Mouse (Mus musculus): ENCODE measurements at regions not wholly inside any gene's neighbourhood (a gene's known extent, or its start where the extent isn't known, plus 50 kb on each side); places are given as distances from the start of the nearest gene placed in this dataset.

- Histone ChIP-seq H3K27ac (no peak overlapping the region), H3K27me3 (ENCODE audit: low read depth, poor library complexity, severe bottlenecking) (no peaks in the 10 kb centered on the region), H3K4me3 (no peak overlapping the region), H3K9me3 (replicated peaks) (no peaks in the 10 kb centered on the region), H3K4me1 (peaks cover 20% of the 10 kb centered on the region), H3K36me3 (no peaks in the 10 kb centered on the region)
- DNase-seq (ENCODE audit: low spot score), result no peak
- WGBS, result 44% methylated on average over 11 of the region's 11 CpGs
Measured at GRCm38 (mm10) chr13:44564705-44565104, 164.6 kb upstream of the Jarid2 start.

- Histone ChIP-seq H3K4me3 (no peak overlapping the region), H3K27me3 (ENCODE audit: low read depth, poor library complexity, severe bottlenecking) (no peaks in the 10 kb centered on the region), H3K36me3 (no peaks in the 10 kb centered on the region), H3K9me3 (replicated peaks) (no peaks in the 10 kb centered on the region), H3K27ac (no peak overlapping the region), H3K4me1 (peaks cover 17% of the 10 kb centered on the region)
- 80% methylated on average over 2 of the region's 2 CpGs for WGBS
- no peak for DNase-seq (ENCODE audit: low spot score)
Measured at GRCm38 (mm10) chr13:44567696-44568095, 161.6 kb upstream of the Jarid2 start.

- DNase-seq (ENCODE audit: low spot score), result no peak
- Histone ChIP-seq H3K27me3 (ENCODE audit: low read depth, poor library complexity, severe bottlenecking) (no peaks in the 10 kb centered on the region), H3K27ac (no peak overlapping the region), H3K36me3 (no peaks in the 10 kb centered on the region), H3K9me3 (replicated peaks) (no peaks in the 10 kb centered on the region), H3K4me1 (peaks cover 25% of the 10 kb centered on the region), H3K4me3 (no peak overlapping the region)
- whole genome bisulfite sequencing, result 74% methylated on average over 3 of the region's 3 CpGs
Measured at GRCm38 (mm10) chr13:44569241-44569778, 160.0 kb upstream of the Jarid2 start.

- no peaks in the 10 kb centered on the region for H3K36me3 ChIP-seq
- DNase-seq (ENCODE audit: low spot score), result no peak
Measured at GRCm38 (mm10) chr13:44573463-44573862, 155.8 kb upstream of the Jarid2 start.

GRCm38 (mm10) chr13:44579215-44579614, 150.1 kb upstream of the Jarid2 start:
- no peaks in the 10 kb centered on the region for H3K36me3 ChIP-seq
- H3K4me1 ChIP-seq, result peaks cover 43% of the 10 kb centered on the region
- no peaks in the 10 kb centered on the region for H3K9me3 ChIP-seq (replicated peaks)
- 84% methylated on average over 5 of the region's 5 CpGs for WGBS
- H3K4me3 ChIP-seq, result no peak overlapping the region
- H3K27ac ChIP-seq, result no peak overlapping the region
- no peak for DNase-seq (ENCODE audit: low spot score)
- H3K27me3 ChIP-seq (ENCODE audit: low read depth, poor library complexity, severe bottlenecking), result 0 out of 2 replicates have a peak, but pooled peaks cover 1% of the 10 kb centered on the region

More at GRCm38 (mm10) chr13:44573463-44573862, 155.8 kb upstream of the Jarid2 start:
- no peaks in the 10 kb centered on the region for H3K27me3 ChIP-seq (ENCODE audit: low read depth, poor library complexity, severe bottlenecking)
- 7% methylated on average over 7 of the region's 7 CpGs for WGBS
- peaks cover 8% of the 10 kb centered on the region for H3K4me1 ChIP-seq
- peak overlapping the region; percentile 56 for H3K27ac ChIP-seq
- no peak overlapping the region for H3K4me3 ChIP-seq
- H3K9me3 ChIP-seq (replicated peaks), result no peaks in the 10 kb centered on the region

- DNase-seq (ENCODE audit: low spot score), result no peak
- Histone ChIP-seq H3K27ac (peak overlapping the region; percentile 39; the same call in 1 of the 2 replicates), H3K36me3 (no peaks in the 10 kb centered on the region), H3K4me1 (peaks cover 50% of the 10 kb centered on the region), H3K9me3 (replicated peaks) (no peaks in the 10 kb centered on the region), H3K4me3 (no peak overlapping the region), H3K27me3 (ENCODE audit: low read depth, poor library complexity, severe bottlenecking) (peaks cover 7% of the 10 kb centered on the region; the same call in 1 of the 2 replicates)
- WGBS, result 59% methylated on average over 15 of the region's 15 CpGs
Measured at GRCm38 (mm10) chr13:44580156-44580736, 149.0 kb upstream of the Jarid2 start.

- 55% methylated on average over 9 of the region's 9 CpGs for WGBS
- DNase-seq (ENCODE audit: low spot score), result no peak
- H3K27me3 ChIP-seq (ENCODE audit: low read depth, poor library complexity, severe bottlenecking), result peaks cover 7% of the 10 kb centered on the region; the same call in 1 of the 2 replicates
- H3K36me3 ChIP-seq, result no peaks in the 10 kb centered on the region
- peak overlapping the region; percentile 39; the same call in 1 of the 2 replicates for H3K27ac ChIP-seq
- H3K9me3 ChIP-seq (replicated peaks), result no peaks in the 10 kb centered on the region
- H3K4me1 ChIP-seq, result peaks cover 50% of the 10 kb centered on the region
- H3K4me3 ChIP-seq, result no peak overlapping the region
Measured at GRCm38 (mm10) chr13:44580767-44581166, 148.5 kb upstream of the Jarid2 start.

GRCm38 (mm10) chr13:44581947-44582766, 147.1 kb upstream of the Jarid2 start:
- H3K4me3 ChIP-seq, result peak overlapping the region; percentile 38
- peaks cover 50% of the 10 kb centered on the region for H3K4me1 ChIP-seq
- no peaks in the 10 kb centered on the region for H3K9me3 ChIP-seq (replicated peaks)
- 16% methylated on average over 23 of the region's 23 CpGs for WGBS
- H3K36me3 ChIP-seq, result no peaks in the 10 kb centered on the region
- peak overlapping the region; percentile 68 for H3K27ac ChIP-seq
- peaks cover 7% of the 10 kb centered on the region; the same call in 1 of the 2 replicates for H3K27me3 ChIP-seq (ENCODE audit: low read depth, poor library complexity, severe bottlenecking)
- peak; percentile 50 for DNase-seq (ENCODE audit: low spot score)

- WGBS, result 6% methylated on average over 2 of the region's 2 CpGs
- peak; percentile 43 for DNase-seq (ENCODE audit: low spot score)
- Histone ChIP-seq H3K27me3 (ENCODE audit: low read depth, poor library complexity, severe bottlenecking) (peaks cover 7% of the 10 kb centered on the region; the same call in 1 of the 2 replicates), H3K4me3 (peak overlapping the region; percentile 38), H3K27ac (peak overlapping the region; percentile 68), H3K36me3 (no peaks in the 10 kb centered on the region), H3K9me3 (replicated peaks) (no peaks in the 10 kb centered on the region), H3K4me1 (peaks cover 50% of the 10 kb centered on the region)
Measured at GRCm38 (mm10) chr13:44582767-44583085, 146.5 kb upstream of the Jarid2 start.

GRCm38 (mm10) chr13:44583614-44584013, 145.7 kb upstream of the Jarid2 start:
- WGBS, result 70% methylated on average over 5 of the region's 5 CpGs
- Histone ChIP-seq H3K4me3 (no peak overlapping the region), H3K4me1 (peaks cover 50% of the 10 kb centered on the region), H3K9me3 (replicated peaks) (no peaks in the 10 kb centered on the region), H3K27ac (peak overlapping the region; percentile 64; the same call in 1 of the 2 replicates), H3K36me3 (no peaks in the 10 kb centered on the region), H3K27me3 (ENCODE audit: low read depth, poor library complexity, severe bottlenecking) (peaks cover 7% of the 10 kb centered on the region; the same call in 1 of the 2 replicates)
- no peak for DNase-seq (ENCODE audit: low spot score)

- peaks cover 7% of the 10 kb centered on the region; the same call in 1 of the 2 replicates for H3K27me3 ChIP-seq (ENCODE audit: low read depth, poor library complexity, severe bottlenecking)
- 25% methylated on average over 8 of the region's 8 CpGs for WGBS
- H3K4me3 ChIP-seq, result no peak overlapping the region
- DNase-seq (ENCODE audit: low spot score), result no peak
- no peaks in the 10 kb centered on the region for H3K36me3 ChIP-seq
- peak overlapping the region; percentile 64 for H3K27ac ChIP-seq
- H3K4me1 ChIP-seq, result peaks cover 50% of the 10 kb centered on the region
- H3K9me3 ChIP-seq (replicated peaks), result no peaks in the 10 kb centered on the region
Measured at GRCm38 (mm10) chr13:44584151-44584550, 145.1 kb upstream of the Jarid2 start.

- H3K27ac ChIP-seq, result peak overlapping the region; percentile 64
- 40% methylated on average over 4 of the region's 4 CpGs for WGBS
- DNase-seq (ENCODE audit: low spot score), result no peak
Measured at GRCm38 (mm10) chr13:44584551-44584950, 144.7 kb upstream of the Jarid2 start.

GRCm38 (mm10) chr13:44587846-44588245, 141.4 kb upstream of the Jarid2 start:
- 73% methylated on average over 4 of the region's 4 CpGs for WGBS

More at GRCm38 (mm10) chr13:44584551-44584950, 144.7 kb upstream of the Jarid2 start:
- Histone ChIP-seq H3K4me1 (peaks cover 50% of the 10 kb centered on the region), H3K27me3 (ENCODE audit: low read depth, poor library complexity, severe bottlenecking) (peaks cover 7% of the 10 kb centered on the region; the same call in 1 of the 2 replicates), H3K36me3 (no peaks in the 10 kb centered on the region), H3K9me3 (replicated peaks) (no peaks in the 10 kb centered on the region), H3K4me3 (no peak overlapping the region)

More at GRCm38 (mm10) chr13:44587846-44588245, 141.4 kb upstream of the Jarid2 start:
- H3K27me3 ChIP-seq (ENCODE audit: low read depth, poor library complexity, severe bottlenecking), result peaks cover 7% of the 10 kb centered on the region; the same call in 1 of the 2 replicates
- no peak overlapping the region for H3K4me3 ChIP-seq
- no peaks in the 10 kb centered on the region for H3K36me3 ChIP-seq
- H3K4me1 ChIP-seq, result peaks cover 21% of the 10 kb centered on the region
- no peak for DNase-seq (ENCODE audit: low spot score)
- H3K27ac ChIP-seq, result no peak overlapping the region
- no peaks in the 10 kb centered on the region for H3K9me3 ChIP-seq (replicated peaks)
